Mouse (Mus musculus) heart, postnatal 0 days (tissue): ENCODE data around the gene Tmem132b. TPM values are rescaled to one million over a fixed set of nuclear protein-coding genes. Genes with fewer than 3 reads are reported as not detected.
A peak's percentile ranks its signal among the peaks of the same experiment; 100 is the strongest.

Experiments used
- ATAC-seq: fragments of 200-750 bp; cut with Nextera tagmentation; 2 replicates; pipeline ENCODE4 v1.8.0; 2017; ENCODE audit warnings: low read depth, moderate number of reproducible peaks, moderate library complexity; ENCODE audit not compliant: insufficient read depth
- DNase-seq: peaks from one replicate; pipeline ENCODE4 v3.0.0-alpha.2; 2016; ENCODE audit warnings: low spot score
- H3K27ac ChIP-seq: fragments of 300-500 bp; sonication (generic); 2 replicates; pipeline ENCODE4 v1.5.1; 2014; ENCODE audit warnings: low read depth, mild to moderate bottlenecking
- H3K27me3 ChIP-seq: fragments of 300-500 bp; sonication (generic); 2 replicates; pipeline ENCODE4 v1.6.1; 2014; ENCODE audit warnings: low read length, mixed read lengths; ENCODE audit not compliant: control insufficient read depth, insufficient read depth
- H3K36me3 ChIP-seq: fragments of 300-500 bp; sonication (generic); replicated peaks from 2 replicates; pipeline ENCODE4 v1.6.1; 2014; ENCODE audit warnings: low read length, mixed read lengths; ENCODE audit not compliant: control insufficient read depth, insufficient read depth
- H3K4me1 ChIP-seq: fragments of 300-500 bp; sonication (generic); 2 replicates; pipeline ENCODE4 v1.6.1; 2014; ENCODE audit warnings: antibody characterized with exemption; ENCODE audit not compliant: control insufficient read depth, insufficient read depth
- H3K4me2 ChIP-seq: fragments of 300-500 bp; sonication (generic); 2 replicates; pipeline ENCODE4 v1.6.1; 2014; ENCODE audit warnings: low read depth, mild to moderate bottlenecking, low read length, moderate library complexity
- H3K4me3 ChIP-seq: fragments of 300-500 bp; sonication (generic); 2 replicates; pipeline ENCODE4 v1.5.1; 2014; ENCODE audit warnings: low read depth, low read length
- H3K9ac ChIP-seq: fragments of 300-500 bp; sonication (generic); replicated peaks from 2 replicates; pipeline ENCODE4 v1.6.1; 2014; ENCODE audit warnings: low read depth, low read length, mixed read lengths
- H3K9me3 ChIP-seq: fragments of 300-500 bp; sonication (generic); replicated peaks from 2 replicates; pipeline ENCODE4 v1.6.1; 2016; ENCODE audit warnings: low read length; ENCODE audit not compliant: control insufficient read depth
- CTCF ChIP-seq: IDR thresholded peaks from 2 replicates; pipeline ENCODE4 v1.5.1; 2016; ENCODE audit warnings: antibody characterized with exemption, control low read depth, low read depth
- EP300 ChIP-seq: IDR thresholded peaks from 2 replicates; pipeline ENCODE4 v1.6.1; 2016; ENCODE audit warnings: antibody characterized with exemption, low read depth
- WGBS: fragments of 180-500 bp; shearing (Covaris S2); extraction: QIAGEN DNeasy Blood & Tissue Kit; methylation state at CpG from one replicate; pipeline ENCODE4 v1.1.7; 2014; 5-methylcytosine and 5-hydroxymethylcytosine counted together
- polyA plus RNA-seq: library from polyadenylated mRNA; unstranded; fragments of >200 nt; fragmentation: Nextera tagmentation; extraction: Ambion mirVana; gene quantifications from 2 replicates; pipeline ENCODE4 v1.2.1, GENCODE M21; 2015
- total RNA-seq: library from RNA; depleted of rRNA; stranded (reverse); fragments of >200 nt; gene quantifications from 2 replicates; pipeline ENCODE4 v1.2.3, GENCODE M21; 2014; ENCODE audit warnings: low replicate concordance

Tmem132b gene
- total and polyA plus RNA-seq, 2 experiments from 2014 or later: 0.04 TPM; not detected in 1

GRCm38 (mm10) chr5:125568457-125568856 is 36.9 kb downstream of the Tmem132b start:
- TF ChIP-seq EP300 (no peak), CTCF (no peak)

DNA sequence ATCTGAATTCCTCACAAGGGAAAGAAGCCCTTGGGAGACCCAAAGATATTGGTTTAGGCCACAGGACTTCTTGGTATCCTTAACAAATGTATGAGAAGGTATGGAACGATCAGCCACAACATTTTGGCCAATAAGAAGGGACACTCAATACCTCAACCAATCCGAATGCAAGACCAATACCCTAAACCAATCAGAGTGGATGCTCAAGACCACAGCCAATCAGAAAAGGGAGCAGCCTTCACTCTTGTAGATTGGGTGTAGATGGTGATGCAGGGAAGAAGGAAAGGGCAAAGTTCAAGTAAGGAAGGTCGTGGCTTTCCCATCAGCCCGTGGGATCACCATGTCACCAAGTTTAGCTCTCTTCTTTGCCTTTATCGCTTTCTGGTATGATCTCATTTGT is 40.4 kb downstream of the Tmem132b start:
- DNase-seq (no peak), ATAC-seq (no peak)
- Histone ChIP-seq H3K9ac (no peak overlapping the region), H3K36me3 (no peaks in the 10 kb centered on the region), H3K27me3 (no peaks in the 10 kb centered on the region), H3K4me3 (no peak overlapping the region), H3K4me2 (no peak overlapping the region), H3K4me1 (no peaks in the 10 kb centered on the region), H3K27ac (no peak overlapping the region), H3K9me3 (no peaks in the 10 kb centered on the region; the same call in 1 of the 2 replicates)
- WGBS: 74% methylated on average over 5 of the region's 5 CpGs
- no peak for TF ChIP-seq EP300
- TF ChIP-seq CTCF: no peak

More at GRCm38 (mm10) chr5:125568457-125568856, 36.9 kb downstream of the Tmem132b start:
- Histone ChIP-seq H3K9ac (no peak overlapping the region), H3K27me3 (no peaks in the 10 kb centered on the region), H3K4me1 (no peaks in the 10 kb centered on the region), H3K4me2 (no peak overlapping the region), H3K27ac (no peak overlapping the region), H3K4me3 (no peak overlapping the region), H3K9me3 (no peaks in the 10 kb centered on the region; the same call in 1 of the 2 replicates), H3K36me3 (no peaks in the 10 kb centered on the region)
- no peak for ATAC-seq
- no peak for DNase-seq

GRCm38 (mm10) chr5:125574886-125575285 is 43.3 kb downstream of the Tmem132b start:
- no peak for ATAC-seq
- 12% methylated on average over 8 of the region's 8 CpGs for WGBS
- Histone ChIP-seq H3K27ac (no peak overlapping the region), H3K36me3 (no peaks in the 10 kb centered on the region), H3K9me3 (no peaks in the 10 kb centered on the region; the same call in 1 of the 2 replicates), H3K9ac (no peak overlapping the region), H3K4me3 (no peak overlapping the region), H3K4me2 (no peak overlapping the region), H3K4me1 (no peaks in the 10 kb centered on the region), H3K27me3 (no peaks in the 10 kb centered on the region)
- DNase-seq: no peak
- TF ChIP-seq EP300: no peak
- no peak for TF ChIP-seq CTCF

GRCm38 (mm10) chr5:125575866-125576265 is 44.3 kb downstream of the Tmem132b start:
- 80% methylated on average over 2 of the region's 2 CpGs for WGBS
- Histone ChIP-seq H3K4me3 (no peak overlapping the region), H3K9ac (no peak overlapping the region), H3K27me3 (no peaks in the 10 kb centered on the region), H3K4me2 (no peak overlapping the region), H3K27ac (no peak overlapping the region), H3K36me3 (no peaks in the 10 kb centered on the region), H3K9me3 (no peaks in the 10 kb centered on the region; the same call in 1 of the 2 replicates), H3K4me1 (no peaks in the 10 kb centered on the region)
- DNase-seq: no peak
- ATAC-seq: no peak
- no peak for TF ChIP-seq CTCF

GRCm38 (mm10) chr5:125578661-125579060 is 47.1 kb downstream of the Tmem132b start:
- DNase-seq (no peak), ATAC-seq (no peak)
- no peaks in the 10 kb centered on the region for H3K36me3 ChIP-seq
- TF ChIP-seq CTCF: no peak
- no peak for TF ChIP-seq EP300
- H3K9ac ChIP-seq: no peak overlapping the region
- no peak overlapping the region for H3K4me2 ChIP-seq
- no peak overlapping the region for H3K27ac ChIP-seq
- H3K4me3 ChIP-seq: no peak overlapping the region
- 69% methylated on average over 13 of the region's 13 CpGs for WGBS
- H3K9me3 ChIP-seq: no peaks in the 10 kb centered on the region
- no peaks in the 10 kb centered on the region for H3K27me3 ChIP-seq
- H3K4me1 ChIP-seq: no peaks in the 10 kb centered on the region

- 42% methylated on average over 4 of the region's 4 CpGs for whole genome bisulfite sequencing
- Histone ChIP-seq H3K9ac (no peak overlapping the region), H3K4me3 (no peak overlapping the region), H3K27me3 (no peaks in the 10 kb centered on the region), H3K4me2 (no peak overlapping the region), H3K27ac (no peak overlapping the region), H3K4me1 (no peaks in the 10 kb centered on the region), H3K36me3 (no peaks in the 10 kb centered on the region), H3K9me3 (no peaks in the 10 kb centered on the region)
- no peak for TF ChIP-seq EP300
- 0 out of 2 replicates have a peak, but pooled peaks have one; percentile 13 for TF ChIP-seq CTCF
- DNase-seq (no peak), ATAC-seq (no peak)
Observed at GRCm38 (mm10) chr5:125579153-125579552, 47.6 kb downstream of the Tmem132b start.
